Mouse (Mus musculus) myocyte (in vitro differentiated cells): Measurements from ENCODE around the gene Slc15a1. TPM values are rescaled to one million over a fixed set of nuclear protein-coding genes. Genes with fewer than 3 reads are reported as not detected.

ENCODE experiments used
- H3K27me3 ChIP-seq: one replicate; pipeline ENCODE4 v1.6.1; 2011; ENCODE audit not compliant: control insufficient read depth, insufficient read depth, insufficient read length
- H3K36me3 ChIP-seq: one replicate; pipeline ENCODE4 v1.6.1; 2011; ENCODE audit not compliant: control insufficient read depth, insufficient read depth
- H3K4me2 ChIP-seq: one replicate; pipeline ENCODE4 v1.6.1; 2011; ENCODE audit warnings: low read depth, control low read depth
- H3K4me3 ChIP-seq: one replicate; pipeline ENCODE4 v1.5.1; 2011; ENCODE audit warnings: mild to moderate bottlenecking, control low read depth, moderate library complexity
- H3K79me2 ChIP-seq: one replicate; pipeline ENCODE4 v1.6.1; 2011; ENCODE audit not compliant: control insufficient read depth, insufficient read depth
- H3ac ChIP-seq: one replicate; pipeline ENCODE4 v1.6.1; 2011; ENCODE audit not compliant: control insufficient read depth, insufficient read length
- CEBPB ChIP-seq: IDR thresholded peaks from 2 replicates; pipeline ENCODE4 v1.6.1; 2011; ENCODE audit warnings: mild to moderate bottlenecking, moderate library complexity; ENCODE audit not compliant: poor library complexity, insufficient read depth, severe bottlenecking
- E2F4 ChIP-seq: IDR thresholded peaks from one replicate; pipeline ENCODE4 v1.6.1; 2011; ENCODE audit warnings: mild to moderate bottlenecking, control low read depth, moderate library complexity; ENCODE audit not compliant: insufficient read depth
- MAX ChIP-seq: IDR thresholded peaks from one replicate; pipeline ENCODE4 v1.6.1; 2011; ENCODE audit warnings: low read depth, mild to moderate bottlenecking, control low read depth
- MYOD1 ChIP-seq, 3 experiments: IDR thresholded peaks; one replicate each; pipeline ENCODE4 v1.6.1; 2011; ENCODE audit warnings: control low read depth in 2 of 3, low read depth in 2 of 3, mild to moderate bottlenecking in 2 of 3, moderate library complexity in 1 of 3; ENCODE audit not compliant: insufficient read length in 2 of 3, control insufficient read depth in 1 of 3
- MYOG ChIP-seq, 3 experiments: IDR thresholded peaks; one replicate each; pipeline ENCODE4 v1.6.1; 2011; ENCODE audit warnings: control low read depth in 2 of 3, low read depth in 2 of 3, mild to moderate bottlenecking in 2 of 3; ENCODE audit not compliant: insufficient read length in 2 of 3, control insufficient read depth in 1 of 3, insufficient read depth in 1 of 3
- POLR2A ChIP-seq: IDR thresholded peaks from one replicate; pipeline ENCODE4 v1.6.1; 2011; ENCODE audit warnings: low read depth, mild to moderate bottlenecking, control low read depth, moderate library complexity; ENCODE audit not compliant: insufficient read length
- POLR2AphosphoS2 ChIP-seq: IDR thresholded peaks from one replicate; pipeline ENCODE4 v1.6.1; 2011; ENCODE audit warnings: low read depth, control low read depth; ENCODE audit not compliant: insufficient read length
- REST ChIP-seq: IDR thresholded peaks from one replicate; pipeline ENCODE4 v1.6.1; 2011; ENCODE audit warnings: mild to moderate bottlenecking, control low read depth, moderate library complexity; ENCODE audit not compliant: insufficient read depth, insufficient read length
- SRF ChIP-seq: IDR thresholded peaks from one replicate; pipeline ENCODE4 v1.6.1; 2011; ENCODE audit warnings: low read depth; ENCODE audit not compliant: control insufficient read depth, insufficient read length
- TCF12 ChIP-seq: IDR thresholded peaks from one replicate; pipeline ENCODE4 v1.6.1; 2011; ENCODE audit warnings: mild to moderate bottlenecking, control low read depth; ENCODE audit not compliant: poor library complexity, insufficient read depth, severe bottlenecking
- TCF3 ChIP-seq: IDR thresholded peaks from one replicate; pipeline ENCODE4 v1.6.1; 2011; ENCODE audit warnings: low read depth, control low read depth; ENCODE audit not compliant: insufficient read length
- USF1 ChIP-seq: IDR thresholded peaks from one replicate; pipeline ENCODE4 v1.6.1; 2011; ENCODE audit warnings: low read depth, mild to moderate bottlenecking, control low read depth, moderate library complexity
- polyA plus RNA-seq: library from polyadenylated mRNA; unstranded; fragments of >200 nt; fragmentation: generic; extraction: Trizol; gene quantifications from one replicate; pipeline ENCODE4 v1.2.1, GENCODE M21; 2012; ENCODE audit warnings: missing spikeins

The Slc15a1 gene
- polyA plus RNA-seq: not detected

DNA sequence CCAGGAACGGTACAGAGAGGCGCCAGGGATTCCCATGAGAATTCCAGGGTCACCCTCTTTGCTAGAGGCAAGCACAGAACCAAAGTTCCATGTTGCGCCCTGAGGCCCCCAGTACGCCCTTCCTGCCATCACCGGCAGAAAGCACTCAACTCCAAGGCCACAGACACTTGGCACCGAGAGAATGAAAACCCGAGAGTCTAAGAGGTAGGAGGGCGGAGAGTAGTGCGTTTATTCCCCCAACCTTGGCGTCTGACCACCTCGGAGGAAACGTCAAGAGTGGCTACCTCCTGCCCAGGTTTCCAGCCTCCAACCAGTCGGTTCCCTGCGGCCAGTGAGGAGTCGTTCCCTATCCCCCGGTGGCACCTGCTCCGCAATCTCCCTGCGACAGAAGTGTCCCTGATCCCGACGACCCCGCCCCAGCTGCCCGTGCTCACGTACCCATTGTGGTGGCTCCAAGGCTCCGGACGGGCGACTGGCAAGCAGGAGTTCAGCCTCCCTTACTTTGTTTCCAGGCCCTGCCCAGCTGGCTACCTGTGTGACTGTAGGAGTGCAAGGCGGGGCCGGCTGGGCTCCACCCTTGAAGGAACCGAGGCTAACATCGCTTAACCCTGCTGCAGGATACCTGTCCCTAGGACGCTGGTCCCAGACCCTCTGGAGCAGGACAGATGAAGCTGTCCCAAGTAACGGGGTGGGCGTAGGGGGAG is at the start of gene Slc15a1:
Gene Slc15a1 (minus strand): TSS at position 472 of the 704 bp plus-strand sequence.
- H3K4me2 ChIP-seq: no peak within 1 kb of the TSS
- peaks cover 39% of the 10 kb centered on the region for H3K27me3 ChIP-seq
- H3K4me3 ChIP-seq: no peak within 1 kb of the TSS
- no peaks in the 10 kb centered on the region for H3K79me2 ChIP-seq
- TF ChIP-seq MYOG (IDR thresholded peaks at IDR 0.05; ENCODE audit: control insufficient read depth in 1 of 3, insufficient read depth in 1 of 3, insufficient read length in 2 of 3, low read depth in 2 of 3) (no peak), POLR2AphosphoS2 (no peak), MAX (no peak), TCF12 (no peak), POLR2A (no peak), CEBPB (no peak), E2F4 (no peak), REST (no peak), MYOD1 (IDR thresholded peaks at IDR 0.05; ENCODE audit: control insufficient read depth in 1 of 3, insufficient read length in 2 of 3, low read depth in 2 of 3) (no peak)
- no peak within 1 kb of the TSS for H3ac ChIP-seq
- no peaks in the 10 kb centered on the region for H3K36me3 ChIP-seq

DNA sequence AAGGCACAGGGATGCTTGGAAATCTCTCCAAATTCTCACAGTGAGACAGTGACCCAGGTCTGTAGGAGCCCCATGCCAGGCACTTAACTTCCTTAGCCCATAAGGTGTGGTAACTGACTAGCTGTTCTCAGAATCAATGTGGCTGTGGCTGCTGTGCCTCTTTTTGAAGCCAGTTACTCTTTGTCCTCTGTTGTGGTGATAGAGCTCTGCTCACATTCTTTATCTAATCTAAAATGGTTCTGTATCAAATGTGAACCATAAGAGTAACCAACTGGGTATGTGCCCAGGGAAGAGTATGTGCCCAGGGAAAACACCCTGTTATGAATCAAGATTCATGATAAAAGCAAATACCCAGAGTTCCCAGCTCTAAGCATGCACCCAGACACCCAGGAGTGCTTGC is 48.7 kb upstream of the Slc15a1 start:
- TF ChIP-seq POLR2AphosphoS2 (no peak), POLR2A (no peak), SRF (no peak), USF1 (no peak), REST (no peak), CEBPB (no peak), TCF3 (no peak), MYOD1 (IDR thresholded peaks at IDR 0.05; ENCODE audit: control insufficient read depth in 1 of 3, insufficient read length in 2 of 3, low read depth in 2 of 3) (no peak), MYOG (IDR thresholded peaks at IDR 0.05; ENCODE audit: control insufficient read depth in 1 of 3, insufficient read depth in 1 of 3, insufficient read length in 2 of 3, low read depth in 2 of 3) (no peak), MAX (no peak), E2F4 (no peak), TCF12 (no peak)
- H3ac ChIP-seq: no peak overlapping the region
- no peak overlapping the region for H3K4me3 ChIP-seq
- H3K36me3 ChIP-seq: no peaks in the 10 kb centered on the region
- no peaks in the 10 kb centered on the region for H3K79me2 ChIP-seq
- no peak overlapping the region for H3K4me2 ChIP-seq
- H3K27me3 ChIP-seq: no peaks in the 10 kb centered on the region

DNA sequence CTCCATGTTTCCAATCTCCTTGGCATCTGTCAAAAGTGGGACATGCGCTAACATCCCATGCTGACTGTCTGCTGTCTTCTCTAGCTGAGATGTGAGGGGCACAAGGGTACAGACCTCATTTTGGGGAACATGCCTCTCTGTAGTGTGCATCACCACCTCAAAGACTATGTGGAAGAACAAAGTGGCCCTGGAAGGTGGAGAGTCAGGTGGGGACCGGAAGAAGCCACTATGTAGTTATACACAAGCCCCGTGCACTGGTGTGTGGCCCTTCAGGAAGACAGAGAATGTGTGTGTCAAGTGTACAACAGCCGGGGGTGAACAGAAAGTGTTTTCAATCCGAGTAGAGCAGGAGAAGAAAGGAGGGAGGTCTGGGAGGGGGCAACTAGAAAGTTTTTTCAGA is 47.5 kb upstream of the Slc15a1 start:
- TF ChIP-seq USF1 (no peak), CEBPB (no peak), MYOD1 (IDR thresholded peaks at IDR 0.05; ENCODE audit: control insufficient read depth in 1 of 3, insufficient read length in 2 of 3, low read depth in 2 of 3) (no peak), MAX (no peak), E2F4 (no peak), MYOG (IDR thresholded peaks at IDR 0.05; ENCODE audit: control insufficient read depth in 1 of 3, insufficient read depth in 1 of 3, insufficient read length in 2 of 3, low read depth in 2 of 3) (no peak), TCF12 (no peak)
- no peaks in the 10 kb centered on the region for H3K36me3 ChIP-seq

DNA sequence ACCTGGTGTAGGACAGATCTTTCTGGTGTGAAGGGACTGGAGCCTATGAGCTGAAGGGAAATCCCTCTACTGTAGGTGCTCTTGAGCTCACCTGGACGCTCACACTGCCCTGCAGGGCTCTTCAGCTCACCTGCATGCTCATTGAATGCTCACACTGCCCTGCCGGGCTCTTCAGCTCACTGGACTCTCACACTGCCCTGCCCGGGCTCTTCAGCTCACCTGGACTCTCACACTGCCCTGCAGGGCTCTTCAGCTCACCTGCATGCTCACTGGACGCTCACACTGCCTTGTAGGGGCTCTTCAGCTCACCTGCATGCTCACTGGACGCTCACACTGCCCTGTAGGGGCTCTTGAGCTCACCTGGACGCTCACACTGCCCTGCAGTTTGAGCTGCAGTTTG is 44.8 kb upstream of the Slc15a1 start:
- no peak for TF ChIP-seq CEBPB
- no peak for TF ChIP-seq REST
- no peak for TF ChIP-seq SRF
- TF ChIP-seq TCF12: no peak
- no peak for TF ChIP-seq MYOD1 (IDR thresholded peaks at IDR 0.05; ENCODE audit: control insufficient read depth in 1 of 3, insufficient read length in 2 of 3, low read depth in 2 of 3)
- TF ChIP-seq MYOG (IDR thresholded peaks at IDR 0.05; ENCODE audit: control insufficient read depth in 1 of 3, insufficient read depth in 1 of 3, insufficient read length in 2 of 3, low read depth in 2 of 3): no peak
- TF ChIP-seq TCF3: no peak
- TF ChIP-seq POLR2AphosphoS2: no peak
- no peak for TF ChIP-seq E2F4
- TF ChIP-seq POLR2A: no peak
- TF ChIP-seq USF1: no peak
- no peak for TF ChIP-seq MAX

More for the DNA sequence above, 47.5 kb upstream of the Slc15a1 start:
- Histone ChIP-seq H3ac (no peak overlapping the region), H3K4me2 (no peak overlapping the region), H3K27me3 (no peaks in the 10 kb centered on the region), H3K4me3 (no peak overlapping the region), H3K79me2 (no peaks in the 10 kb centered on the region)

DNA sequence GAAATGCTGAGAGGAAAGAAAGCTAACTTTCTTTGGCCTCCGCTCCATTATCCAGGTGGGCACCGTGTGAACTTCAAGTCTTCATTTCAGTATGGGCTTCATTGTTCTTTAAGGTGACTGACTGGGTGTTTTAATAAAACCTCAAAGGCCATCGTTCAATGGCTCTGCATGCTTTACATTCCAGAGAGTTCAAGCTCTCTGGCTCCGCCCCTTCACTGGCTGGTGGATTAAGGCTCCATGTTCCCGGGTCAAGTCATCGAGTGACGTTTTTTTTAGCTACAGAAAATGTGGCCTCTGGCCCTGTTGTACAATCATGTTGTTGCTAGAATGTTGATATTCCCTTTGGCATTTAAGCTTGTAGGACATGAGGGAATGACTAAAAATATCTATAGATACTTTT is 42.7 kb upstream of the Slc15a1 start:
- Histone ChIP-seq H3K4me3 (no peak overlapping the region), H3K79me2 (no peaks in the 10 kb centered on the region), H3ac (no peak overlapping the region), H3K4me2 (no peak overlapping the region), H3K36me3 (no peaks in the 10 kb centered on the region), H3K27me3 (no peaks in the 10 kb centered on the region)
- no peak for TF ChIP-seq POLR2A
- TF ChIP-seq TCF3: no peak
- no peak for TF ChIP-seq E2F4
- TF ChIP-seq TCF12: no peak
- no peak for TF ChIP-seq CEBPB
- no peak for TF ChIP-seq MAX
- TF ChIP-seq MYOD1 (IDR thresholded peaks at IDR 0.05; ENCODE audit: control insufficient read depth in 1 of 3, insufficient read length in 2 of 3, low read depth in 2 of 3): no peak
- no peak for TF ChIP-seq MYOG (IDR thresholded peaks at IDR 0.05; ENCODE audit: control insufficient read depth in 1 of 3, insufficient read depth in 1 of 3, insufficient read length in 2 of 3, low read depth in 2 of 3)
- TF ChIP-seq SRF: no peak
- no peak for TF ChIP-seq POLR2AphosphoS2
- no peak for TF ChIP-seq REST
- TF ChIP-seq USF1: no peak

More for the DNA sequence above, 44.8 kb upstream of the Slc15a1 start:
- H3K4me2 ChIP-seq: no peak overlapping the region
- no peaks in the 10 kb centered on the region for H3K36me3 ChIP-seq
- H3K4me3 ChIP-seq: no peak overlapping the region
- no peak overlapping the region for H3ac ChIP-seq
- no peaks in the 10 kb centered on the region for H3K79me2 ChIP-seq
- H3K27me3 ChIP-seq: no peaks in the 10 kb centered on the region
